Mouse (Mus musculus): ENCODE results near the gene Fgfr2. TPM values are rescaled to one million over a fixed set of nuclear protein-coding genes. Genes with fewer than 3 reads are reported as not detected.
A peak's percentile ranks its signal among the peaks of the same experiment; 100 is the strongest.

The Fgfr2 gene
- total and polyA plus RNA-seq, 2 experiments from 2014 or later = 12.1 to 32.6 TPM

- no peak overlapping the region for H3K27ac ChIP-seq (ENCODE audit: low read depth, low read length)
- H3K9me3 ChIP-seq (ENCODE audit: low read length) = no peaks in the 10 kb centered on the region
- no peak overlapping the region for H3K4me3 ChIP-seq (ENCODE audit: low read depth, low read length)
- no peak for TF ChIP-seq CTCF (IDR thresholded peaks at IDR 0.05)
- no peaks in the 10 kb centered on the region for H3K27me3 ChIP-seq (ENCODE audit: insufficient read depth, low read length)
- H3K4me2 ChIP-seq (ENCODE audit: low read depth, low read length, poor library complexity, severe bottlenecking) = no peak overlapping the region
- DNase-seq (ENCODE audit: low spot score) = no peak
- no peaks in the 10 kb centered on the region for H3K36me3 ChIP-seq (ENCODE audit: insufficient read depth, low read length)
- WGBS = 78% methylated on average over 2 of the region's 2 CpGs
- no peak overlapping the region for H3K9ac ChIP-seq (replicated peaks; ENCODE audit: low read length, poor library complexity, severe bottlenecking)
- H3K4me1 ChIP-seq (ENCODE audit: insufficient read depth, low read length) = no peaks in the 10 kb centered on the region
- ATAC-seq (ENCODE audit: low FRiP score) = no peak
Measured at GRCm38 (mm10) chr7:132925227-132925626, 197.9 kb downstream of the Fgfr2 start.

- DNase-seq (ENCODE audit: low spot score) = peak; percentile 5
- no peak overlapping the region for H3K9ac ChIP-seq (replicated peaks; ENCODE audit: low read length, poor library complexity, severe bottlenecking)
- ATAC-seq (ENCODE audit: low FRiP score) = no peak
- H3K27me3 ChIP-seq (ENCODE audit: insufficient read depth, low read length) = no peaks in the 10 kb centered on the region
- H3K27ac ChIP-seq (ENCODE audit: low read depth, low read length) = no peak overlapping the region
- H3K9me3 ChIP-seq (ENCODE audit: low read length) = no peaks in the 10 kb centered on the region
- no peak overlapping the region for H3K4me3 ChIP-seq (ENCODE audit: low read depth, low read length)
- H3K4me2 ChIP-seq (ENCODE audit: low read depth, low read length, poor library complexity, severe bottlenecking) = no peak overlapping the region
- TF ChIP-seq CTCF (IDR thresholded peaks at IDR 0.05) = no peak
- no peaks in the 10 kb centered on the region for H3K4me1 ChIP-seq (ENCODE audit: insufficient read depth, low read length)
- WGBS = 9% methylated on average over 3 of the region's 3 CpGs
- H3K36me3 ChIP-seq (ENCODE audit: insufficient read depth, low read length) = no peaks in the 10 kb centered on the region
Measured at GRCm38 (mm10) chr7:132921971-132922370, 201.2 kb downstream of the Fgfr2 start.

GRCm38 (mm10) chr7:132903796-132904195 lies 219.4 kb downstream of the Fgfr2 start:
- Histone ChIP-seq H3K27me3 (ENCODE audit: insufficient read depth, low read length) (no peaks in the 10 kb centered on the region), H3K4me1 (ENCODE audit: insufficient read depth, low read length) (no peaks in the 10 kb centered on the region), H3K9ac (replicated peaks; ENCODE audit: low read length, poor library complexity, severe bottlenecking) (no peak overlapping the region), H3K4me3 (ENCODE audit: low read depth, low read length) (no peak overlapping the region), H3K4me2 (ENCODE audit: low read depth, low read length, poor library complexity, severe bottlenecking) (no peak overlapping the region), H3K9me3 (ENCODE audit: low read length) (no peaks in the 10 kb centered on the region), H3K36me3 (ENCODE audit: insufficient read depth, low read length) (no peaks in the 10 kb centered on the region), H3K27ac (ENCODE audit: low read depth, low read length) (no peak overlapping the region)
- ATAC-seq (ENCODE audit: low FRiP score) (no peak), DNase-seq (ENCODE audit: low spot score) (no peak)
- TF ChIP-seq CTCF (IDR thresholded peaks at IDR 0.05) = 0 out of 2 replicates have a peak, but pooled peaks have one; percentile 3
- WGBS = 84% methylated on average over 3 of the region's 3 CpGs

GRCm38 (mm10) chr7:132900826-132901531 lies 222.2 kb downstream of the Fgfr2 start:
- no peak for TF ChIP-seq CTCF (IDR thresholded peaks at IDR 0.05)
- ATAC-seq (ENCODE audit: low FRiP score) (no peak), DNase-seq (ENCODE audit: low spot score) (no peak)
- Histone ChIP-seq H3K4me1 (ENCODE audit: insufficient read depth, low read length) (no peaks in the 10 kb centered on the region), H3K27ac (ENCODE audit: low read depth, low read length) (no peak overlapping the region), H3K4me3 (ENCODE audit: low read depth, low read length) (no peak overlapping the region), H3K4me2 (ENCODE audit: low read depth, low read length, poor library complexity, severe bottlenecking) (no peak overlapping the region), H3K27me3 (ENCODE audit: insufficient read depth, low read length) (no peaks in the 10 kb centered on the region), H3K9me3 (ENCODE audit: low read length) (no peaks in the 10 kb centered on the region), H3K9ac (replicated peaks; ENCODE audit: low read length, poor library complexity, severe bottlenecking) (no peak overlapping the region), H3K36me3 (ENCODE audit: insufficient read depth, low read length) (no peaks in the 10 kb centered on the region)
- WGBS = 58% methylated on average over 2 of the region's 2 CpGs

DNA sequence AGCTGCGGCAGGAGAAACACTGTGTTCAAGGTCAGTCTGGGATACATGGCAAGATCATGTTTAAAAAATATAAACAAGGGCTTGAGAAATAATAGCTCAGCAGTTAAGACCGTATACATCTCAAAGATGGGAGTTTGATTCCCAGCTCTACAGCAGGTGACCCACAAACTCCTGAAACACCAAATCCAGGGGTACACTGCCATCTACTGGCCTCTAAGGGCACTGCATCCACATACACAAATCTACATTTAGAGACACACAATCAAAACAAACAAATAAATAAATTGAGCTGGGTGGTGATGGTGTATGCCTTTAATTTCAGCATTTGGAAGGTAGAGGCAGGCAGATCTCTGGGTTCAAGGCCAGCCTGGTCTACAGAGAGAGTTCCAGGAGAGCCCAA lies 224.9 kb downstream of the Fgfr2 start:
- Histone ChIP-seq H3K9me3 (ENCODE audit: low read length) (no peaks in the 10 kb centered on the region), H3K27me3 (ENCODE audit: insufficient read depth, low read length) (no peaks in the 10 kb centered on the region), H3K36me3 (ENCODE audit: insufficient read depth, low read length) (no peaks in the 10 kb centered on the region), H3K4me2 (ENCODE audit: low read depth, low read length, poor library complexity, severe bottlenecking) (no peak overlapping the region), H3K9ac (replicated peaks; ENCODE audit: low read length, poor library complexity, severe bottlenecking) (no peak overlapping the region), H3K27ac (ENCODE audit: low read depth, low read length) (no peak overlapping the region), H3K4me3 (ENCODE audit: low read depth, low read length) (no peak overlapping the region), H3K4me1 (ENCODE audit: insufficient read depth, low read length) (no peaks in the 10 kb centered on the region)
- no peak for ATAC-seq (ENCODE audit: low FRiP score)
- peak; percentile 58 for TF ChIP-seq CTCF (IDR thresholded peaks at IDR 0.05)
- no peak for DNase-seq (ENCODE audit: low spot score)
- 88% methylated on average over 2 of the region's 2 CpGs for WGBS

- Histone ChIP-seq H3K27ac (ENCODE audit: low read depth, low read length) (no peak overlapping the region), H3K9ac (replicated peaks; ENCODE audit: low read length, poor library complexity, severe bottlenecking) (no peak overlapping the region), H3K9me3 (ENCODE audit: low read length) (no peaks in the 10 kb centered on the region), H3K36me3 (ENCODE audit: insufficient read depth, low read length) (no peaks in the 10 kb centered on the region), H3K4me2 (ENCODE audit: low read depth, low read length, poor library complexity, severe bottlenecking) (no peak overlapping the region), H3K4me3 (ENCODE audit: low read depth, low read length) (no peak overlapping the region), H3K27me3 (ENCODE audit: insufficient read depth, low read length) (no peaks in the 10 kb centered on the region), H3K4me1 (ENCODE audit: insufficient read depth, low read length) (no peaks in the 10 kb centered on the region)
- TF ChIP-seq CTCF (IDR thresholded peaks at IDR 0.05) = peak; percentile 25
- ATAC-seq (ENCODE audit: low FRiP score) (no peak), DNase-seq (ENCODE audit: low spot score) (no peak)
- 88% methylated on average over 10 of the region's 10 CpGs for WGBS
Measured at GRCm38 (mm10) chr7:132897258-132897657, 225.9 kb downstream of the Fgfr2 start.

All from midbrain, postnatal 0 days (tissue).